ENCODE assay signal across 24 mouse cellular contexts in genomic region chrX:36034045-36034444, GRCm38 (mm10).
"Had no signal": no experiment of that assay in that cellular context is flagged by ENCODE, and none has a peak within 500 bp of the region (broad histone marks: within the 10 kb centered on the region; RNA-seq: fewer than 3 reads in every experiment).

No protein-coding gene starts in this region.

- H3K9ac ChIP-seq: heart, embryonic 13.5 days; heart, embryonic 15.5 days; hindbrain, embryonic 13.5 days; hindbrain, embryonic 15.5 days; limb, embryonic 12.5 days had no signal

- H3K4me2 ChIP-seq: heart, embryonic 11.5 days; heart, embryonic 13.5 days; heart, embryonic 15.5 days; hindbrain, embryonic 13.5 days; hindbrain, embryonic 15.5 days; limb, embryonic 12.5 days; liver, embryonic 11.5 days had no signal

- H3K36me3 ChIP-seq: heart, embryonic 15.5 days; limb, embryonic 12.5 days had no signal

- H3K9me3 ChIP-seq: heart, embryonic 13.5 days; heart, embryonic 15.5 days; hindbrain, embryonic 13.5 days; hindbrain, embryonic 15.5 days; limb, embryonic 10.5 days; limb, embryonic 12.5 days had no signal

- H3K27ac ChIP-seq: gastrocnemius, adult 2 months; heart, adult 2 months; heart, embryonic 13.5 days; heart, embryonic 15.5 days; hindbrain, embryonic 13.5 days; hindbrain, embryonic 15.5 days; hindbrain, postnatal 0 days; layer of hippocampus, adult 2 months; left cerebral cortex, adult 2 months; limb, embryonic 10.5 days; limb, embryonic 12.5 days had no signal

- H3K4me3 ChIP-seq: gastrocnemius, adult 2 months; heart, adult 2 months; heart, embryonic 13.5 days; heart, embryonic 15.5 days; hindbrain, embryonic 13.5 days; hindbrain, embryonic 15.5 days; layer of hippocampus, adult 2 months; left cerebral cortex, adult 2 months; limb, embryonic 10.5 days; limb, embryonic 12.5 days had no signal

- DNase-seq: gastrocnemius, adult 2 months; gastrocnemius, postnatal 10 days; gastrocnemius, postnatal 25 days; heart, adult 11 months; heart, adult 2 months; heart, postnatal 14 days; heart, postnatal 36 days; kidney, adult 18-20 months; kidney, adult 8-10 months; kidney, postnatal 10 days; kidney, postnatal 25 days; kidney, postnatal 4 days; liver had no signal

- H3K4me1 ChIP-seq: heart, embryonic 13.5 days; heart, embryonic 15.5 days; hindbrain, embryonic 13.5 days; hindbrain, embryonic 15.5 days; limb, embryonic 10.5 days; limb, embryonic 12.5 days had no signal

- ATAC-seq: hindbrain, postnatal 0 days had no signal

- H3K27me3 ChIP-seq: heart, embryonic 13.5 days; heart, embryonic 15.5 days; hindbrain, embryonic 13.5 days; hindbrain, embryonic 15.5 days; limb, embryonic 12.5 days had no signal
